Mouse (Mus musculus) cerebral cortex, adult 2 months (tissue): ENCODE data around the gene Dpy19l3.

Experiments
- WGBS: fragments of 180-500 bp; shearing (Covaris S2); methylation state at CpG from one replicate; pipeline ENCODE4 v1.1.7; 2018; 5-methylcytosine and 5-hydroxymethylcytosine counted together

Dpy19l3 gene

GRCm38 (mm10) chr7:35754033-35754885 lies at the start of gene Dpy19l3:
Dpy19l3 (minus strand) TSS chr7:35754454.
- 2% methylated on average over 70 of the region's 70 CpGs for WGBS

GRCm38 (mm10) chr7:35802906-35803595 lies 48.8 kb upstream of the Dpy19l3 start, which contains the start of gene Zfp507:
Zfp507 (minus strand) TSS chr7:35803003.
- WGBS: 23% methylated on average over 23 of the region's 26 CpGs

- under 1% methylated on average over 40 of the region's 49 CpGs for WGBS
Measured at GRCm38 (mm10) chr7:35802201-35802905, 48.1 kb upstream of the Dpy19l3 start.

GRCm38 (mm10) chr7:35796123-35796522 lies 41.9 kb upstream of the Dpy19l3 start:
- WGBS: 56% methylated on average over 7 of the region's 7 CpGs

- WGBS: 67% methylated on average over 12 of the region's 12 CpGs
Measured at GRCm38 (mm10) chr7:35794145-35794664, 40.0 kb upstream of the Dpy19l3 start.

GRCm38 (mm10) chr7:35792150-35792848 lies 38.0 kb upstream of the Dpy19l3 start:
- 62% methylated on average over 12 of the region's 12 CpGs for WGBS

- 69% methylated on average over 8 of the region's 8 CpGs for WGBS
Measured at GRCm38 (mm10) chr7:35790926-35791325, 36.7 kb upstream of the Dpy19l3 start.

- WGBS: 84% methylated on average over 8 of the region's 8 CpGs
Measured at GRCm38 (mm10) chr7:35790201-35790600, 35.9 kb upstream of the Dpy19l3 start.

- 89% methylated on average over 4 of the region's 4 CpGs for WGBS
Measured at GRCm38 (mm10) chr7:35785579-35785978, 31.3 kb upstream of the Dpy19l3 start.

- WGBS: 84% methylated on average over 12 of the region's 12 CpGs
Measured at GRCm38 (mm10) chr7:35774127-35774526, 19.9 kb upstream of the Dpy19l3 start.

- WGBS: 79% methylated on average over 8 of the region's 8 CpGs
Measured at GRCm38 (mm10) chr7:35772347-35772746, 18.1 kb upstream of the Dpy19l3 start.

GRCm38 (mm10) chr7:35770122-35770521 lies 15.9 kb upstream of the Dpy19l3 start:
- 87% methylated on average over 7 of the region's 7 CpGs for WGBS

GRCm38 (mm10) chr7:35764461-35764860 lies 10.2 kb upstream of the Dpy19l3 start:
- WGBS: 92% methylated on average over 11 of the region's 11 CpGs

- 74% methylated on average over 5 of the region's 5 CpGs for WGBS
Measured at GRCm38 (mm10) chr7:35761801-35762200, 7.5 kb upstream of the Dpy19l3 start.

GRCm38 (mm10) chr7:35759602-35760001 lies 5.3 kb upstream of the Dpy19l3 start:
- 26% methylated on average over 2 of the region's 2 CpGs for WGBS

- 29% methylated on average over 14 of the region's 14 CpGs for WGBS
Measured at GRCm38 (mm10) chr7:35756510-35757440, 2.5 kb upstream of the Dpy19l3 start.

GRCm38 (mm10) chr7:35754886-35755168 lies 573 bp upstream of the Dpy19l3 start:
- WGBS: 68% methylated on average over 4 of the region's 4 CpGs

GRCm38 (mm10) chr7:35753319-35754032 lies 778 bp downstream of the Dpy19l3 start:
- 3% methylated on average over 15 of the region's 15 CpGs for WGBS

GRCm38 (mm10) chr7:35750873-35751272 lies 3.4 kb downstream of the Dpy19l3 start:
- 89% methylated on average over 9 of the region's 9 CpGs for WGBS
